Mouse (Mus musculus): ENCODE data around the gene Lyg1. TPM values are rescaled to one million over a fixed set of nuclear protein-coding genes. Genes with fewer than 3 reads are reported as not detected.
"Not testable (repeated sequence)": the region's sequence is repeated elsewhere in the genome, so short reads cannot be mapped to it uniquely, and the experiment has no call there.

Lyg1 gene
- polyA plus RNA-seq (2012; ENCODE audit: insufficient read depth, insufficient read length, missing spikeins): not detected in 2 replicates

- Histone ChIP-seq H3K4me3 (ENCODE audit: insufficient read depth, low read depth, low read length) (no peak within 1 kb of the TSS), H3K4me1 (ENCODE audit: control insufficient read depth, insufficient read depth, insufficient read length, low read length) (no peaks in the 10 kb centered on the region), H3K27ac (replicated peaks; ENCODE audit: low read depth, low read length) (no peak within 1 kb of the TSS)
These were observed at the start of gene Lyg1 for GRCm38 (mm10) chr1:37957659-37958058. Gene Lyg1, minus strand, starts transcription at chr1:37957759.

GRCm38 (mm10) chr1:38006741-38007140, 49.2 kb upstream of the Lyg1 start:
- Histone ChIP-seq H3K4me3 (ENCODE audit: insufficient read depth, low read depth, low read length) (no peak overlapping the region), H3K4me1 (ENCODE audit: control insufficient read depth, insufficient read depth, insufficient read length, low read length) (0 out of 2 replicates have a peak, but pooled peaks cover 3% of the 10 kb centered on the region), H3K27ac (replicated peaks; ENCODE audit: low read depth, low read length) (no peak overlapping the region)

GRCm38 (mm10) chr1:38003046-38003445, 45.5 kb upstream of the Lyg1 start:
- Histone ChIP-seq H3K27ac (replicated peaks; ENCODE audit: low read depth, low read length) (no peak overlapping the region), H3K4me3 (ENCODE audit: insufficient read depth, low read depth, low read length) (no peak overlapping the region), H3K4me1 (ENCODE audit: control insufficient read depth, insufficient read depth, insufficient read length, low read length) (no peaks in the 10 kb centered on the region)

GRCm38 (mm10) chr1:38001956-38002355, 44.4 kb upstream of the Lyg1 start:
- Histone ChIP-seq H3K4me3 (ENCODE audit: insufficient read depth, low read depth, low read length) (no peak overlapping the region), H3K27ac (replicated peaks; ENCODE audit: low read depth, low read length) (no peak overlapping the region), H3K4me1 (ENCODE audit: control insufficient read depth, insufficient read depth, insufficient read length, low read length) (no peaks in the 10 kb centered on the region)

- H3K4me1 ChIP-seq (ENCODE audit: control insufficient read depth, insufficient read depth, insufficient read length, low read length): no peaks in the 10 kb centered on the region
- no peak overlapping the region for H3K27ac ChIP-seq (replicated peaks; ENCODE audit: low read depth, low read length)
- no peak overlapping the region for H3K4me3 ChIP-seq (ENCODE audit: insufficient read depth, low read depth, low read length)
These were observed 43.3 kb upstream of the Lyg1 start for GRCm38 (mm10) chr1:38000844-38001243.

- Histone ChIP-seq H3K27ac (replicated peaks; ENCODE audit: low read depth, low read length) (no peak overlapping the region), H3K4me1 (ENCODE audit: control insufficient read depth, insufficient read depth, insufficient read length, low read length) (no peaks in the 10 kb centered on the region), H3K4me3 (ENCODE audit: insufficient read depth, low read depth, low read length) (no peak overlapping the region)
These were observed 42.0 kb upstream of the Lyg1 start for GRCm38 (mm10) chr1:37999552-37999951.

- peak overlapping the region; percentile 96 for H3K4me3 ChIP-seq (ENCODE audit: insufficient read depth, low read depth, low read length)
- H3K27ac ChIP-seq (replicated peaks; ENCODE audit: low read depth, low read length): peak overlapping the region; percentile 10
- H3K4me1 ChIP-seq (ENCODE audit: control insufficient read depth, insufficient read depth, insufficient read length, low read length): no peaks in the 10 kb centered on the region
These were observed 41.0 kb upstream of the Lyg1 start for GRCm38 (mm10) chr1:37998371-37999199.

GRCm38 (mm10) chr1:37997867-37998266, 40.3 kb upstream of the Lyg1 start, which contains the start of the genes Txndc9 and Eif5b:
Gene Txndc9, minus strand, starts transcription at chr1:37997893.
Gene Eif5b, plus strand, starts transcription at chr1:37998010.
- Histone ChIP-seq H3K27ac (replicated peaks; ENCODE audit: low read depth, low read length) (peak within 1 kb of the TSS; percentile 96), H3K4me3 (ENCODE audit: insufficient read depth, low read depth, low read length) (peak within 1 kb of the TSS; percentile 96), H3K4me1 (ENCODE audit: control insufficient read depth, insufficient read depth, insufficient read length, low read length) (no peaks in the 10 kb centered on the region)

- H3K27ac ChIP-seq (replicated peaks; ENCODE audit: low read depth, low read length): peak overlapping the region; percentile 96
- H3K4me1 ChIP-seq (ENCODE audit: control insufficient read depth, insufficient read depth, insufficient read length, low read length): no peaks in the 10 kb centered on the region
- peak overlapping the region; percentile 96 for H3K4me3 ChIP-seq (ENCODE audit: insufficient read depth, low read depth, low read length)
These were observed 39.4 kb upstream of the Lyg1 start for GRCm38 (mm10) chr1:37996877-37997484.

GRCm38 (mm10) chr1:37996226-37996625, 38.7 kb upstream of the Lyg1 start:
- Histone ChIP-seq H3K27ac (replicated peaks; ENCODE audit: low read depth, low read length) (peak overlapping the region; percentile 96; the same call in 1 of the 2 replicates), H3K4me1 (ENCODE audit: control insufficient read depth, insufficient read depth, insufficient read length, low read length) (no peaks in the 10 kb centered on the region), H3K4me3 (ENCODE audit: insufficient read depth, low read depth, low read length) (peak overlapping the region; percentile 82)

- Histone ChIP-seq H3K27ac (replicated peaks; ENCODE audit: low read depth, low read length) (no peak overlapping the region), H3K4me3 (ENCODE audit: insufficient read depth, low read depth, low read length) (no peak overlapping the region), H3K4me1 (ENCODE audit: control insufficient read depth, insufficient read depth, insufficient read length, low read length) (no peaks in the 10 kb centered on the region)
These were observed 30.3 kb upstream of the Lyg1 start for GRCm38 (mm10) chr1:37987856-37988255.

GRCm38 (mm10) chr1:37985764-37986323, 28.3 kb upstream of the Lyg1 start:
- H3K4me1 ChIP-seq (ENCODE audit: control insufficient read depth, insufficient read depth, insufficient read length, low read length): no peaks in the 10 kb centered on the region
- no peak overlapping the region for H3K4me3 ChIP-seq (ENCODE audit: insufficient read depth, low read depth, low read length)
- H3K27ac ChIP-seq (replicated peaks; ENCODE audit: low read depth, low read length): no peak overlapping the region

GRCm38 (mm10) chr1:37984326-37984725, 26.8 kb upstream of the Lyg1 start:
- no peak overlapping the region for H3K4me3 ChIP-seq (ENCODE audit: insufficient read depth, low read depth, low read length)
- H3K4me1 ChIP-seq (ENCODE audit: control insufficient read depth, insufficient read depth, insufficient read length, low read length): no peaks in the 10 kb centered on the region

GRCm38 (mm10) chr1:37977303-37977702, 19.7 kb upstream of the Lyg1 start:
- Histone ChIP-seq H3K4me3 (ENCODE audit: insufficient read depth, low read depth, low read length) (no peak overlapping the region), H3K27ac (replicated peaks; ENCODE audit: low read depth, low read length) (no peak overlapping the region), H3K4me1 (ENCODE audit: control insufficient read depth, insufficient read depth, insufficient read length, low read length) (0 out of 2 replicates have a peak, but pooled peaks cover 3% of the 10 kb centered on the region)

More at GRCm38 (mm10) chr1:37984326-37984725, 26.8 kb upstream of the Lyg1 start:
- H3K27ac ChIP-seq (replicated peaks; ENCODE audit: low read depth, low read length): no peak overlapping the region

GRCm38 (mm10) chr1:37976666-37977065, 19.1 kb upstream of the Lyg1 start:
- not testable (repeated sequence) for H3K4me1 ChIP-seq (ENCODE audit: control insufficient read depth, insufficient read depth, insufficient read length, low read length); H3K4me3 ChIP-seq (ENCODE audit: insufficient read depth, low read depth, low read length); H3K27ac ChIP-seq (replicated peaks; ENCODE audit: low read depth, low read length)

Data from brown adipose tissue, adult 24 weeks (tissue).